Mouse (Mus musculus) inflammation-experienced regulatory T-cells, adult 6 months (primary cell): ENCODE results near the gene Cdk5rap3. TPM values are rescaled to one million over a fixed set of nuclear protein-coding genes. Genes with fewer than 3 reads are reported as not detected.

Source experiments
- ATAC-seq: one replicate; pipeline ENCODE4 v1.8.0; 2017
- polyA plus RNA-seq, 3 experiments: library from polyadenylated mRNA; unstranded; fragments of 100-300 nt; shearing (Covaris generic); gene quantifications; one replicate each; pipeline ENCODE4 v1.2.1; 2017

Cdk5rap3 gene
- polyA plus RNA-seq, 3 experiments from 2014 or later, result 93.2 to 124 (median 96.9) TPM

- no peak for ATAC-seq
Measured at GRCm38 (mm10) chr11:96857446-96857845, 58.9 kb downstream of the Cdk5rap3 start.

Other genes starting within 250 kb of the Cdk5rap3 start
- gene Snx11, start 138.9 kb downstream of the Cdk5rap3 start, polyA plus RNA-seq, result 10 to 100 TPM; 21.7 to 24.6 (median 23.0) TPM
- 10 to 100 TPM; 52.0 to 73.0 (median 54.7) TPM for gene Cbx1, start 127.4 kb downstream of the Cdk5rap3 start, polyA plus RNA-seq
- gene Nfe2l1, start 86.5 kb downstream of the Cdk5rap3 start, polyA plus RNA-seq, result 10 to 100 TPM; 17.8 to 21.4 (median 20.7) TPM
- not detected for gene Copz2, start 66.6 kb downstream of the Cdk5rap3 start, polyA plus RNA-seq
- under 1 TPM; 0.21 to 0.62 (median 0.40) TPM for gene Prr15l, start 11.6 kb upstream of the Cdk5rap3 start, polyA plus RNA-seq
- gene Pnpo, start 27.5 kb upstream of the Cdk5rap3 start, polyA plus RNA-seq, result 10 to 100 TPM; 19.0 to 35.1 (median 30.7) TPM
- 10 to 100 TPM; 20.4 to 24.7 (median 20.9) TPM for gene Sp2, start 66.5 kb upstream of the Cdk5rap3 start, polyA plus RNA-seq
- gene Sp6, start 96.9 kb upstream of the Cdk5rap3 start, polyA plus RNA-seq, result 1 to 10 TPM in 1 of 3 experiments, under 1 TPM in 1, not detected in 1; 0.19 to 2.7 TPM
- 1 to 10 TPM; 6.2 to 8.8 (median 6.5) TPM for gene Scrn2, start 113.4 kb upstream of the Cdk5rap3 start, polyA plus RNA-seq
- not detected for gene Lrrc46, start 124.9 kb upstream of the Cdk5rap3 start, polyA plus RNA-seq
- 10 to 100 TPM; 61.1 to 66.7 (median 63.2) TPM for gene Mrpl10, start 125.1 kb upstream of the Cdk5rap3 start, polyA plus RNA-seq
- 10 to 100 TPM; 22.8 to 30.5 (median 25.3) TPM for gene Osbpl7, start 134.1 kb upstream of the Cdk5rap3 start, polyA plus RNA-seq
- gene Tbx21, start 198.8 kb upstream of the Cdk5rap3 start, polyA plus RNA-seq, result 10 to 100 TPM in 1 of 3 experiments, 1 to 10 TPM in 2; 3.4 to 20.9 (median 3.6) TPM
- gene Tbkbp1, start 235.0 kb upstream of the Cdk5rap3 start, polyA plus RNA-seq, result under 1 TPM in 2 of 3 experiments, not detected in 1; 0.21 to 0.44 TPM